Mouse (Mus musculus) testis, adult 2 months (tissue): ENCODE measurements around the gene Mtif3. TPM values are rescaled to one million over a fixed set of nuclear protein-coding genes. Genes with fewer than 3 reads are reported as not detected.

Source experiments
- H3K27ac ChIP-seq: fragments of 200-500 bp; 2 replicates; pipeline ENCODE4 v1.5.1; 2012; ENCODE audit warnings: low read depth, low read length; ENCODE audit not compliant: control insufficient read depth, insufficient read depth
- H3K27me3 ChIP-seq: fragments of 200-500 bp; 2 replicates; pipeline ENCODE4 v1.6.1; 2012; ENCODE audit warnings: mild to moderate bottlenecking, low read length, moderate library complexity; ENCODE audit not compliant: control insufficient read depth, insufficient read depth
- H3K36me3 ChIP-seq: fragments of 200-500 bp; 2 replicates; pipeline ENCODE4 v1.6.1; 2012; ENCODE audit warnings: mild to moderate bottlenecking, low read length; ENCODE audit not compliant: control insufficient read depth, insufficient read depth
- H3K4me1 ChIP-seq: fragments of 200-500 bp; 2 replicates; pipeline ENCODE4 v1.6.1; 2012; ENCODE audit warnings: low read length; ENCODE audit not compliant: control insufficient read depth, insufficient read depth
- H3K4me3 ChIP-seq: fragments of 200-500 bp; 2 replicates; pipeline ENCODE4 v1.5.1; 2012; ENCODE audit warnings: low read depth, mild to moderate bottlenecking, low read length, moderate library complexity, mixed read lengths; ENCODE audit not compliant: control insufficient read depth
- CTCF ChIP-seq: fragments of 200-500 bp; IDR thresholded peaks from 2 replicates; pipeline ENCODE4 v1.5.1; 2012; ENCODE audit warnings: low read depth, mild to moderate bottlenecking, inconsistent platforms, low read length, moderate library complexity; ENCODE audit not compliant: control insufficient read depth, insufficient read depth, insufficient replicate concordance
- POLR2A ChIP-seq: fragments of 200-500 bp; IDR thresholded peaks from 2 replicates; pipeline ENCODE4 v1.6.1; 2012; ENCODE audit warnings: low read depth, mild to moderate bottlenecking, inconsistent platforms, low read length, moderate library complexity; ENCODE audit not compliant: control insufficient read depth
- polyA plus RNA-seq: library from polyadenylated mRNA; depleted of rRNA; stranded (reverse); fragments of >200 nt; gene quantifications from 2 replicates; pipeline ENCODE4 v1.2.3, GENCODE M21; 2012; rRNA removed

The Mtif3 gene
- polyA plus RNA-seq = 10.3 and 11.2 TPM in 2 replicates

DNA sequence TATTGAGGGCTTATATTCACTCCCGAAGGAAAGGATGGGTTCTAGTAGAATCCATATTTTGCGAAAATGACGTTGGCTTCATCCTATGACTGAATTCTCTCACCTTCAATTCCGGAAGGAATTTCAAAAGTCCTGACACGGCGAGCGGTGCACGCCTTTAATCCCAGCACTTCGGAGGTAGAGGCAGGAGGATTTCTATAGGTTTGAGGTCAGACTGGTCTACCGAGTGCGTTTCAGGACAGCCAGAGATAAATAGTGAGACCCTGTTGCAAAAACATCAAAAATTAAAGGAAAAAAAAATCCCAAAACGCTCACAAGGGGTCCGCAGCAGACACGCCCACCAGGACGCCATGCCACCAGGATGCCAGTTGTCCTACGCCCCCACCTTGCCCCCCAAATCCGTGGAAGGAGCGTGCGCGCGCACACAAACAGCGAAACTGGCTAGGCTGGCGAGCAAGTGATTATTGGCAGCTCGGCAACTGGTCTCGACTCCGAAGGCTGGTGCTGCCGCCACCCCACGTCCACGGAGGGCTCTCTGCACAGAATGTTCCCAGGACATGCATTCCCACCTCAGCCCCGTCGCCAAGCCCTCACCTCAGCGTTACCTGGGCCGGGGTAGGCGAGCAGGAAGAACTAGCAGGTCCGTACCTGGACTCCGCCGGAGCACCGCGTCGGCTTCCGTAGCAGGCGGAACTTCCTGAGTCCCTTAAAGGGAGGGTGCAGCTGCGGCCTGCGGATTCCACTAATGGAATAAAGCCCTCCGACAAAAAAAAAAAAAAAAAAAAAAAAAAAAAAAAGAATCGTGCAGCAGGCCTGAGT is at the start of gene Mtif3:
Mtif3 (minus strand) TSS at position 683 of the 819 bp plus-strand sequence.
- peaks cover 3% of the 10 kb centered on the region; the same call in 1 of the 2 replicates for H3K4me1 ChIP-seq
- peak within 1 kb of the TSS; percentile 45 for H3K27ac ChIP-seq

DNA sequence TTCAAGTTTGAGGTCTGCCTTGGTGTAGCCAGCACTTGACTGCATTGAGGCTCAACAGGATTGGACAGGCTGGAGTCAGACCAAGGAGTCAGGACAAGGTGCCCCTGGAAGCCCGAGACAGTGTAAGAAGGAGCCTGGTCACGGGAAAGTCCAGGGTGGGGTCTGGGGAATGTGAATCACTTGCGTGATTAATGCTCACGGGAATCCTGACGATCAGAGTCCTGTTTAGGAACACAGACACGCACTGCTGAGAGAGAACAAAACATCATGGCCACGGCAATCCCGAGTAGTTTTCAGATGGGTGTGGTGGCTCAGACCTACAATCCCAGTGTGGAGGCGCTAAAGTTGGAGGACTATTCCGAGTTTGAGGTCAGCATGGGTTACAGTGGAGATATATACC is 47.7 kb upstream of the Mtif3 start:
- H3K27me3 ChIP-seq = no peaks in the 10 kb centered on the region
- TF ChIP-seq POLR2A (no peak), CTCF (no peak)
- H3K4me1 ChIP-seq = no peaks in the 10 kb centered on the region
- H3K27ac ChIP-seq = no peak overlapping the region
- H3K4me3 ChIP-seq = no peak overlapping the region
- no peaks in the 10 kb centered on the region for H3K36me3 ChIP-seq

More for the DNA sequence above, at the start of gene Mtif3:
- peak within 1 kb of the TSS; percentile 83 for H3K4me3 ChIP-seq
- no peaks in the 10 kb centered on the region; the same call in 1 of the 2 replicates for H3K36me3 ChIP-seq
- no peaks in the 10 kb centered on the region for H3K27me3 ChIP-seq
- TF ChIP-seq POLR2A = peak; percentile 70; the same call in 1 of the 2 replicates
- TF ChIP-seq CTCF = no peak

DNA sequence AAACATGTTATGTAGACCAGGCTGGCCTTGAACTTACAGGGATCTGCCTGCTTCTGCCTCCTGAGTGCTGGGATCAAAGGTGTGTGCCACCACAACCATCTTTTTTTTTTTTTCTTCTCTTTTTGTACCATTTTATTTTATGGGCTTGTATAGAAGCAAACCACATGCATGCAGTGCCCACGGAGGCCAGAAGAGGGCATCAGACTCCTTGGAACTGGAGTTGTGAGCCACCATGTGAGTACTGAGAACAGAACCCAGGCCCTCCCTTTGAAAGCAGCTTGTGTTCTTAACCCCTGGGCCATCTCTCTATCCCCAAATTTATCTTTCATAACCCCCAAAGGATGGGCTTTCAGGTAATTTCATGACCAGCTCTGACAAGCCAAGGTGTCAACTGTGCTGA is 39.7 kb upstream of the Mtif3 start:
- no peaks in the 10 kb centered on the region for H3K36me3 ChIP-seq
- H3K4me3 ChIP-seq = no peak overlapping the region
- H3K4me1 ChIP-seq = no peaks in the 10 kb centered on the region
- H3K27ac ChIP-seq = no peak overlapping the region
- no peaks in the 10 kb centered on the region for H3K27me3 ChIP-seq
- TF ChIP-seq CTCF (peak; percentile 39; the same call in 1 of the 2 replicates), POLR2A (no peak)

DNA sequence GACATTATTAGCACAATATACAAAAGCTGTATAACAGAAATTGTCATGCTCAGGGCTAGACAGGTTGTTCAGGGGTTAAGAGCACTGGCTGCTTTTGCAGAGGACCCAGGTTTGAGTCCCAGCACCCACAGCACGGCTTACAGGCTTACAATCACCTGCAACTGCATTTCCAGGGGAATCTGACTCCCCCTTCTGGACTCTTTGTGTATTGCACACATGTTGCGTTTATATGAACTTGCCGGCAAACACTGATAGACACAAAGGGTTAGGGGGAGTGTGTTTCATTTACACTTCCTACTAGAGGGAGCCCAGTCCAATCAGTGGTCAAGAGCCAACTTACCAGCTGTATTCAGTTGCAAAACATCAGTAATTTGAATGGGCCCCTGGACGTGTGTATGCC is 37.7 kb upstream of the Mtif3 start:
- no peaks in the 10 kb centered on the region for H3K27me3 ChIP-seq
- no peaks in the 10 kb centered on the region for H3K36me3 ChIP-seq
- no peak overlapping the region for H3K27ac ChIP-seq
- peak; percentile 42; the same call in 1 of the 2 replicates for TF ChIP-seq CTCF
- no peak for TF ChIP-seq POLR2A
- H3K4me3 ChIP-seq = no peak overlapping the region
- H3K4me1 ChIP-seq = peaks cover under 1% of the 10 kb centered on the region

DNA sequence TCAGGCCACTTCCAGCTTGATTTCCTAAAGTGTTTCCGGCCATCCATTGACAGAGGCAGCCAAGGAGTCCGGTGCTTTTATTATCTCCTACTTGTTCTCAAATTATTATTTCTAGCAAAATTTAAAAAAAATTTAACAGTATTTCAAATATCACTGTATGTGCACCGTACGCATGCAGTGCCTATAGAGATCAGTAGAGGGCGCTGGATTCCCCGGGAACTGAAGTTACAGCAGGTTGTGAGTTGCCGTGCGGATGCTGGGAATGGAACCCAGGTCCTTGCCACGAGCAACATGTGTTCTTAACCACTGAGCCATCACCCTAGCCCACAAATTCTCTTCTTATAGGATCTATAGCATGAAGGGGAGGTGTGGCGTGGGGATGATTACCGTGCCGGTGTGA is 35.2 kb upstream of the Mtif3 start:
- H3K4me1 ChIP-seq = peaks cover 4% of the 10 kb centered on the region
- no peaks in the 10 kb centered on the region for H3K36me3 ChIP-seq
- TF ChIP-seq CTCF (peak; percentile 65; the same call in 1 of the 2 replicates), POLR2A (no peak)
- no peak overlapping the region for H3K27ac ChIP-seq
- no peaks in the 10 kb centered on the region for H3K27me3 ChIP-seq
- no peak overlapping the region; the same call in 1 of the 2 replicates for H3K4me3 ChIP-seq

DNA sequence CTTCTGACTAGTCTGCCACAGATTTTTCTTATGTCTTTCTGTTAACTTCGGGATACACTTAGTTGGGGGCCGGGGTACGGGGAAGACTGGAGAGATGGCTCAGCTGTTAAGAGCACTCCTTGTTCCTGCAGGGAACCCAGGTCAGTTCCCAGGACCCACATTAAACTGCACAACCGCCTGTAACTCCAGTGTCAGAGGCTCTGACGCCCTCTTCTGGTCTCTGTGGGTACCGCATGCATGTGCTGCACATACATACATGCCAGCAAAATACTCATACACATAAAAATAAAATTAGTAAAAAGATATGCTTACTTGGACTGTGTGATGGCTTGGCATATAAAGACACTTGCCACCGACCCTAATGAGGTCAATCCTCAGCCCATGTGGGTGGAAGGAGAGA is 33.2 kb upstream of the Mtif3 start:
- Histone ChIP-seq H3K27ac (no peak overlapping the region), H3K36me3 (no peaks in the 10 kb centered on the region), H3K4me3 (no peak overlapping the region), H3K4me1 (peaks cover 4% of the 10 kb centered on the region), H3K27me3 (no peaks in the 10 kb centered on the region)
- TF ChIP-seq POLR2A = no peak
- TF ChIP-seq CTCF = peak; percentile 64; the same call in 1 of the 2 replicates

DNA sequence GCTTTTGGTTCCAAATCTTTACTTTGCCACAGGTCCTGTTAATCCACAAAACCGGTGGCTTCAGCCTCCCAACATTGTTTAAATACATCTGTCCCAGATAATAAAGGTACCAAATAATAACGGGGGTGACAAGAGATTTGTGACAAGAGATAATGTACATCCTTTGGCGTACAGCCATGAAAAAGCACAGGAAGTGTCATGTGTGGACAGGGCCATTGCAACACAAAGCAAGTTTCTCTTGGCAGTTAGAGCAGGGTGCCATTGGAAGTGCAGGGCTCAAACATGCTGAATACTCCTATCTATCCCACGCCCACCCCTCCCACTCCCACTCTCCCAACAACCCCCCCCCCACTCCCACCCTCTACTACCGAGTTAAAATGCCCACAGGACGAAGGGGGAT is 31.4 kb upstream of the Mtif3 start:
- H3K27me3 ChIP-seq = no peaks in the 10 kb centered on the region

More for the DNA sequence above, 31.4 kb upstream of the Mtif3 start:
- TF ChIP-seq POLR2A = no peak
- no peak for TF ChIP-seq CTCF
- no peak overlapping the region for H3K27ac ChIP-seq
- no peak overlapping the region for H3K4me3 ChIP-seq
- no peaks in the 10 kb centered on the region for H3K36me3 ChIP-seq
- H3K4me1 ChIP-seq = peaks cover 4% of the 10 kb centered on the region
